Mouse (Mus musculus): ENCODE data around the gene Cfap45. TPM values are rescaled to one million over a fixed set of nuclear protein-coding genes. Genes with fewer than 3 reads are reported as not detected.
A peak's percentile ranks its signal among the peaks of the same experiment; 100 is the strongest.

Cfap45 gene
- polyA plus RNA-seq, 1 experiment from 2014 or later = 4.2 TPM

GRCm38 (mm10) chr1:172481540-172482280 lies 38.9 kb upstream of the Cfap45 start, which contains the start of gene Igsf9:
Gene Igsf9 (plus strand): TSS chr1:172481788.
- under 1% methylated on average over 38 of the region's 38 CpGs for WGBS
- Histone ChIP-seq H3K4me1 (ENCODE audit: insufficient read depth) (peaks cover 8% of the 10 kb centered on the region; the same call in 1 of the 2 replicates), H3K9me3 (ENCODE audit: low read depth, low read length) (no peaks in the 10 kb centered on the region), H3K9ac (peak within 1 kb of the TSS; percentile 62), H3K27me3 (ENCODE audit: insufficient read depth, low read length) (no peaks in the 10 kb centered on the region), H3K27ac (ENCODE audit: low read depth) (peak within 1 kb of the TSS; percentile 89), H3K4me2 (peak within 1 kb of the TSS; percentile 84), H3K4me3 (ENCODE audit: low read depth, low read length) (peak within 1 kb of the TSS; percentile 60), H3K36me3 (ENCODE audit: insufficient read depth) (peaks cover 8% of the 10 kb centered on the region; the same call in 1 of the 2 replicates)
- peak; percentile 73 for TF ChIP-seq CTCF (IDR thresholded peaks at IDR 0.05; ENCODE audit: low read depth)
- peak; percentile 98 for DNase-seq
- ATAC-seq (ENCODE audit: insufficient read depth) = peak; percentile 96

DNA sequence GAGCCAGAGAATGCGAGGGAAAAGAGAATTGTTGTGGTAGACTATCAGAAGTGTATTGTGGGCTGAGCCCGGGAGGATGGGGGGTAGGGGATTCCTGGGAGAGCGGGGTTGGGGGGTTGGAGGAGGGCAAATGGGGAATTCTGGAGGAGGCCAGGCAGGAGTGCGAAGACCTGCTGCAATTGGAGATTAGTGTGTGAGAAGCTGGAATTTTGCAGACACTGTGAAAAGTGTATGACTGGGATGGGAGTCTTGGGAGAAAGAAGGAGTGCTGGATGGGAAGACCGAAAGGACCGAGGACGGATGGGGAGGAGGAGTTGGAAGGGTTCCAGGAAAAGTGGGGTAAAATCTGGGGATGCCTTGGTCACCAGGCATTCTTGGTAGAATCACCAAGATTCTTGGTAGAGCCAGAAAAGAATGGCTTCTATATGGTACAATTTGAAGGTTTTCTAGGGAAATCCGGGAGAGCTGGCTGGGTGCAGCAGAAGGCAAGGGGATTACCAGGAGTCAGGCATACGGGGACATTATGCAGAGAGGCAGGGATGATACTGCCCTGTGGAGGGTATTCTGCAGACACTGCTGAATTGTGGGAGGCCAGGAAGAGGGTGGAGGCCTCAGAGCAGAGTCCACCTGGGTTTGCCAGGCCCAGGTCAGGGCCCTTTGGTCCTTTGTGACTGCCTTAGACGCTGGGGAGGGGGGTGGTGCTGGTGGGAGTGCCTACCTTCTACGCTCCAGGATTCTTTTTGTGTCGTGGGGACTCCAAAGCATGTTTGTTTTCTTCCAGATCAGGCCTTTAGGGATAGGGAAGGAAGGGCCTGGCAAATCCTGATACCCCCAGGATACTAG lies 37.9 kb upstream of the Cfap45 start:
- peak; percentile 24 for DNase-seq
- Histone ChIP-seq H3K4me1 (ENCODE audit: insufficient read depth) (peaks cover 8% of the 10 kb centered on the region; the same call in 1 of the 2 replicates), H3K27ac (ENCODE audit: low read depth) (0 out of 2 replicates have a peak overlapping the region, but pooled peaks have one; percentile 89)

DNA sequence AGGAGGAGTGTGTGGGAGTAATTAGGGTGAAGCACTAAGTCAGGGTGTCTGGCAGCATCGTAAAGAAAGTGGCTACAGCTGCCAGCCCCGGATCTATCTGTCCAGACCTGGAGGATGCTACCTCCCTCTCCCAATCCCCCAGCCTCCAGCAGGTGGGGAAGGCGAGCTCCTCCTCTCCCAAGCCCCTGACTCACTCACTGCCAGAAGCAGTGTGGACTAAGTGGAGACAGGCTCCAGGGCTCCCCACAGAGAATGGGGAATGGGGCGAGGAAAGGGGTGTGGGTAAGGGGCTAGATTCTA lies 37.3 kb upstream of the Cfap45 start:
- peaks cover 8% of the 10 kb centered on the region; the same call in 1 of the 2 replicates for H3K4me1 ChIP-seq (ENCODE audit: insufficient read depth)

More for the DNA sequence above, 37.9 kb upstream of the Cfap45 start:
- H3K9me3 ChIP-seq (ENCODE audit: low read depth, low read length) = no peaks in the 10 kb centered on the region
- peak overlapping the region; percentile 84 for H3K4me2 ChIP-seq
- WGBS = 6% methylated on average over 12 of the region's 12 CpGs
- peak; percentile 10; the same call in 1 of the 2 replicates for ATAC-seq (ENCODE audit: insufficient read depth)
- peak overlapping the region; percentile 60 for H3K4me3 ChIP-seq (ENCODE audit: low read depth, low read length)
- H3K36me3 ChIP-seq (ENCODE audit: insufficient read depth) = peaks cover 16% of the 10 kb centered on the region; the same call in 1 of the 2 replicates
- TF ChIP-seq CTCF (IDR thresholded peaks at IDR 0.05; ENCODE audit: low read depth) = no peak
- no peaks in the 10 kb centered on the region for H3K27me3 ChIP-seq (ENCODE audit: insufficient read depth, low read length)
- peak overlapping the region; percentile 62 for H3K9ac ChIP-seq

GRCm38 (mm10) chr1:172484236-172484635 lies 36.4 kb upstream of the Cfap45 start:
- peak overlapping the region; percentile 16; the same call in 1 of the 2 replicates for H3K9ac ChIP-seq
- peaks cover 8% of the 10 kb centered on the region; the same call in 1 of the 2 replicates for H3K4me1 ChIP-seq (ENCODE audit: insufficient read depth)
- H3K27ac ChIP-seq (ENCODE audit: low read depth) = no peak overlapping the region
- H3K27me3 ChIP-seq (ENCODE audit: insufficient read depth, low read length) = no peaks in the 10 kb centered on the region
- no peaks in the 10 kb centered on the region for H3K9me3 ChIP-seq (ENCODE audit: low read depth, low read length)
- peak overlapping the region; percentile 84 for H3K4me2 ChIP-seq
- H3K4me3 ChIP-seq (ENCODE audit: low read depth, low read length) = no peak overlapping the region
- peaks cover 22% of the 10 kb centered on the region; the same call in 1 of the 2 replicates for H3K36me3 ChIP-seq (ENCODE audit: insufficient read depth)
- 45% methylated on average over 11 of the region's 11 CpGs for WGBS
- TF ChIP-seq CTCF (IDR thresholded peaks at IDR 0.05; ENCODE audit: low read depth) = no peak
- ATAC-seq (ENCODE audit: insufficient read depth) (no peak), DNase-seq (no peak)

More for the DNA sequence above, 37.3 kb upstream of the Cfap45 start:
- DNase-seq = no peak
- Histone ChIP-seq H3K27me3 (ENCODE audit: insufficient read depth, low read length) (no peaks in the 10 kb centered on the region), H3K9me3 (ENCODE audit: low read depth, low read length) (no peaks in the 10 kb centered on the region), H3K4me3 (ENCODE audit: low read depth, low read length) (peak overlapping the region; percentile 60), H3K4me2 (peak overlapping the region; percentile 84), H3K27ac (ENCODE audit: low read depth) (no peak overlapping the region), H3K36me3 (ENCODE audit: insufficient read depth) (peaks cover 19% of the 10 kb centered on the region; the same call in 1 of the 2 replicates), H3K9ac (peak overlapping the region; percentile 62)
- TF ChIP-seq CTCF (IDR thresholded peaks at IDR 0.05; ENCODE audit: low read depth) = no peak
- ATAC-seq (ENCODE audit: insufficient read depth) = no peak
- WGBS = 17% methylated on average over 4 of the region's 4 CpGs

- Histone ChIP-seq H3K27ac (ENCODE audit: low read depth) (no peak overlapping the region), H3K36me3 (ENCODE audit: insufficient read depth) (peaks cover 22% of the 10 kb centered on the region; the same call in 1 of the 2 replicates), H3K9me3 (ENCODE audit: low read depth, low read length) (no peaks in the 10 kb centered on the region), H3K4me2 (peak overlapping the region; percentile 84), H3K4me3 (ENCODE audit: low read depth, low read length) (no peak overlapping the region), H3K4me1 (ENCODE audit: insufficient read depth) (peaks cover 8% of the 10 kb centered on the region; the same call in 1 of the 2 replicates), H3K27me3 (ENCODE audit: insufficient read depth, low read length) (no peaks in the 10 kb centered on the region), H3K9ac (no peak overlapping the region)
- DNase-seq = no peak
- no peak for ATAC-seq (ENCODE audit: insufficient read depth)
- TF ChIP-seq CTCF (IDR thresholded peaks at IDR 0.05; ENCODE audit: low read depth) = no peak
- WGBS = 57% methylated on average over 13 of the region's 13 CpGs
Measured at GRCm38 (mm10) chr1:172484671-172485070, 35.9 kb upstream of the Cfap45 start.

DNA sequence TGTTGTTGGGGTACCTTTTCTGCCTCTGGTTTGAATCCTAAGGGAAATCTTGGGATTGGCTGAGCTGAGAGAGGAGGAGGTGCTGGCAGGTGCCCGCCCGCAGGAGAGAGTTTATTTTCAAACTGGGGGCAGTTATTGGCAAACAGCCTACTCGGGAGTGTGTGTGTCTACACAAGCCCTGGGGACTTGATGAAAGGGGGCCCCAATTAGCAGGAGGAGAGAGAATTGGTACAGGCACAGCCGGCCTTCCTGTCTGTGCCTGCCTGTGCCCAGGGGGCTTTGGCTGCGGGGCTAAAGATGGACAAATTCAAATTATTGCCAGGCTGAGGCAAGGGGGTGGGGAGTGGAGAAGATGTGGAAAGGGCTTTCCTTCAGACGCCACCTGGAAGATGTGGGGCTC lies 34.8 kb upstream of the Cfap45 start:
- H3K9ac ChIP-seq = 0 out of 2 replicates have a peak overlapping the region, but pooled peaks have one; percentile 9
- H3K36me3 ChIP-seq (ENCODE audit: insufficient read depth) = peaks cover 22% of the 10 kb centered on the region; the same call in 1 of the 2 replicates
- no peak overlapping the region for H3K4me3 ChIP-seq (ENCODE audit: low read depth, low read length)

More for the DNA sequence above, 34.8 kb upstream of the Cfap45 start:
- ATAC-seq (ENCODE audit: insufficient read depth) = no peak
- Histone ChIP-seq H3K4me2 (no peak overlapping the region; the same call in 1 of the 2 replicates), H3K27ac (ENCODE audit: low read depth) (no peak overlapping the region), H3K27me3 (ENCODE audit: insufficient read depth, low read length) (no peaks in the 10 kb centered on the region), H3K9me3 (ENCODE audit: low read depth, low read length) (no peaks in the 10 kb centered on the region), H3K4me1 (ENCODE audit: insufficient read depth) (peaks cover 8% of the 10 kb centered on the region; the same call in 1 of the 2 replicates)
- no peak for TF ChIP-seq CTCF (IDR thresholded peaks at IDR 0.05; ENCODE audit: low read depth)
- DNase-seq = no peak
- 51% methylated on average over 6 of the region's 6 CpGs for WGBS
